Mouse (Mus musculus): Measurements from ENCODE around the gene Dand5. TPM values are rescaled to one million over a fixed set of nuclear protein-coding genes. Genes with fewer than 3 reads are reported as not detected.

Gene Dand5
- total RNA-seq, 2 experiments from 2014 or later: 9.4 to 10.5 TPM

- no peak for DNase-seq
Observed at GRCm38 (mm10) chr8:84783919-84784581, 38.6 kb downstream of the Dand5 start.

- no peak for DNase-seq
Observed at GRCm38 (mm10) chr8:84783198-84783918, 39.3 kb downstream of the Dand5 start.

GRCm38 (mm10) chr8:84782680-84783079 lies 39.9 kb downstream of the Dand5 start:
- DNase-seq: no peak

GRCm38 (mm10) chr8:84781686-84782505 lies 40.7 kb downstream of the Dand5 start:
- DNase-seq: no peak

- no peak for DNase-seq
Observed at GRCm38 (mm10) chr8:84780949-84781680, 41.5 kb downstream of the Dand5 start.

GRCm38 (mm10) chr8:84780225-84780555 lies 42.4 kb downstream of the Dand5 start:
- DNase-seq: no peak

- no peak for DNase-seq
Observed at GRCm38 (mm10) chr8:84779519-84780224, 43.0 kb downstream of the Dand5 start.

GRCm38 (mm10) chr8:84778638-84779380 lies 43.8 kb downstream of the Dand5 start:
- DNase-seq: no peak

GRCm38 (mm10) chr8:84777899-84778637 lies 44.6 kb downstream of the Dand5 start:
- DNase-seq: no peak

- no peak for DNase-seq
Observed at GRCm38 (mm10) chr8:84776569-84776968, 46.1 kb downstream of the Dand5 start.

GRCm38 (mm10) chr8:84775621-84776113 lies 47.0 kb downstream of the Dand5 start:
- no peak for DNase-seq

- no peak for DNase-seq
Observed at GRCm38 (mm10) chr8:84775105-84775591, 47.5 kb downstream of the Dand5 start.

- DNase-seq: no peak
Observed at GRCm38 (mm10) chr8:84774473-84774911, 48.1 kb downstream of the Dand5 start.

- peak; percentile 84 for DNase-seq
Observed at GRCm38 (mm10) chr8:84773833-84774232, 48.8 kb downstream of the Dand5 start.

- no peak for DNase-seq
Observed at GRCm38 (mm10) chr8:84773304-84773703, 49.3 kb downstream of the Dand5 start.

GRCm38 (mm10) chr8:84772628-84773027 lies 50.0 kb downstream of the Dand5 start:
- DNase-seq: no peak

GRCm38 (mm10) chr8:84771941-84772378 lies 50.7 kb downstream of the Dand5 start:
- no peak for DNase-seq

- no peak for DNase-seq
Observed at GRCm38 (mm10) chr8:84771000-84771687, 51.5 kb downstream of the Dand5 start.

Data from layer of hippocampus, postnatal 36 days (tissue).